Mouse (Mus musculus): Measurements from ENCODE around the gene Syngr3. TPM values are rescaled to one million over a fixed set of nuclear protein-coding genes. Genes with fewer than 3 reads are reported as not detected.
"Not testable (repeated sequence)": the region's sequence is repeated elsewhere in the genome, so short reads cannot be mapped to it uniquely, and the experiment has no call there.

Syngr3 gene
- polyA plus RNA-seq, 1 experiment = 177 TPM

- Histone ChIP-seq H3K4me3 (ENCODE audit: insufficient read depth, low read length) (peak within 1 kb of the TSS; percentile 50), H3K27ac (ENCODE audit: insufficient read depth, low read length) (peak within 1 kb of the TSS; percentile 68; the same call in 1 of the 2 replicates), H3K4me1 (ENCODE audit: control insufficient read depth, insufficient read depth, low read length) (peaks cover 7% of the 10 kb centered on the region)
- peak; percentile 96 for TF ChIP-seq POLR2A (IDR thresholded peaks at IDR 0.05; ENCODE audit: extremely low read depth, insufficient read depth, low read length)
- no peak for TF ChIP-seq CTCF (IDR thresholded peaks at IDR 0.05; ENCODE audit: extremely low read depth, insufficient read depth, low read length)
Observed at GRCm38 (mm10) chr17:24669545-24670245, 20.1 kb downstream of the Syngr3 start, which contains the start of gene Zfp598. Gene Zfp598, plus strand, starts transcription at chr17:24669687.

GRCm38 (mm10) chr17:24669214-24669544 lies 20.6 kb downstream of the Syngr3 start:
- Histone ChIP-seq H3K27ac (ENCODE audit: insufficient read depth, low read length) (peak overlapping the region; percentile 68; the same call in 1 of the 2 replicates), H3K4me3 (ENCODE audit: insufficient read depth, low read length) (peak overlapping the region; percentile 50)
- not testable (repeated sequence) for H3K4me1 ChIP-seq (ENCODE audit: control insufficient read depth, insufficient read depth, low read length)

GRCm38 (mm10) chr17:24667416-24667815 lies 22.3 kb downstream of the Syngr3 start:
- Histone ChIP-seq H3K4me1 (ENCODE audit: control insufficient read depth, insufficient read depth, low read length) (peaks cover 5% of the 10 kb centered on the region; the same call in 1 of the 2 replicates), H3K27ac (ENCODE audit: insufficient read depth, low read length) (no peak overlapping the region), H3K4me3 (ENCODE audit: insufficient read depth, low read length) (no peak overlapping the region)
- TF ChIP-seq POLR2A (IDR thresholded peaks at IDR 0.05; ENCODE audit: extremely low read depth, insufficient read depth, low read length) (no peak), CTCF (IDR thresholded peaks at IDR 0.05; ENCODE audit: extremely low read depth, insufficient read depth, low read length) (peak; percentile 76)

GRCm38 (mm10) chr17:24667011-24667410 lies 22.7 kb downstream of the Syngr3 start:
- not testable (repeated sequence) for H3K4me3 ChIP-seq (ENCODE audit: insufficient read depth, low read length); H3K4me1 ChIP-seq (ENCODE audit: control insufficient read depth, insufficient read depth, low read length); H3K27ac ChIP-seq (ENCODE audit: insufficient read depth, low read length)

- no peak for TF ChIP-seq POLR2A (IDR thresholded peaks at IDR 0.05; ENCODE audit: extremely low read depth, insufficient read depth, low read length)
- TF ChIP-seq CTCF (IDR thresholded peaks at IDR 0.05; ENCODE audit: extremely low read depth, insufficient read depth, low read length) = no peak
- Histone ChIP-seq H3K4me1 (ENCODE audit: control insufficient read depth, insufficient read depth, low read length) (peaks cover 2% of the 10 kb centered on the region; the same call in 1 of the 2 replicates), H3K4me3 (ENCODE audit: insufficient read depth, low read length) (no peak within 1 kb of the TSS), H3K27ac (ENCODE audit: insufficient read depth, low read length) (no peak within 1 kb of the TSS)
Observed at GRCm38 (mm10) chr17:24658017-24658758, 31.6 kb downstream of the Syngr3 start, which contains the start of gene Npw. Gene Npw, minus strand, starts transcription at chr17:24658457.

GRCm38 (mm10) chr17:24654969-24655368 lies 34.8 kb downstream of the Syngr3 start:
- TF ChIP-seq CTCF (IDR thresholded peaks at IDR 0.05; ENCODE audit: extremely low read depth, insufficient read depth, low read length) = no peak
- no peak for TF ChIP-seq POLR2A (IDR thresholded peaks at IDR 0.05; ENCODE audit: extremely low read depth, insufficient read depth, low read length)

GRCm38 (mm10) chr17:24653967-24654710 lies 35.6 kb downstream of the Syngr3 start:
- Histone ChIP-seq H3K27ac (ENCODE audit: insufficient read depth, low read length) (no peak overlapping the region), H3K4me3 (ENCODE audit: insufficient read depth, low read length) (no peak overlapping the region), H3K4me1 (ENCODE audit: control insufficient read depth, insufficient read depth, low read length) (peaks cover 6% of the 10 kb centered on the region; the same call in 1 of the 2 replicates)
- TF ChIP-seq POLR2A (IDR thresholded peaks at IDR 0.05; ENCODE audit: extremely low read depth, insufficient read depth, low read length) (no peak), CTCF (IDR thresholded peaks at IDR 0.05; ENCODE audit: extremely low read depth, insufficient read depth, low read length) (peak; percentile 87)

More at GRCm38 (mm10) chr17:24654969-24655368, 34.8 kb downstream of the Syngr3 start:
- H3K4me1 ChIP-seq (ENCODE audit: control insufficient read depth, insufficient read depth, low read length) = peaks cover 4% of the 10 kb centered on the region; the same call in 1 of the 2 replicates
- H3K27ac ChIP-seq (ENCODE audit: insufficient read depth, low read length) = no peak overlapping the region
- H3K4me3 ChIP-seq (ENCODE audit: insufficient read depth, low read length) = no peak overlapping the region

- Histone ChIP-seq H3K4me1 (ENCODE audit: control insufficient read depth, insufficient read depth, low read length) (peaks cover 6% of the 10 kb centered on the region; the same call in 1 of the 2 replicates), H3K4me3 (ENCODE audit: insufficient read depth, low read length) (no peak overlapping the region), H3K27ac (ENCODE audit: insufficient read depth, low read length) (no peak overlapping the region)
- no peak for TF ChIP-seq POLR2A (IDR thresholded peaks at IDR 0.05; ENCODE audit: extremely low read depth, insufficient read depth, low read length)
- TF ChIP-seq CTCF (IDR thresholded peaks at IDR 0.05; ENCODE audit: extremely low read depth, insufficient read depth, low read length) = no peak
Observed at GRCm38 (mm10) chr17:24651835-24652234, 37.9 kb downstream of the Syngr3 start.

- H3K27ac ChIP-seq (ENCODE audit: insufficient read depth, low read length) = peak overlapping the region; percentile 33; the same call in 1 of the 2 replicates
- H3K4me3 ChIP-seq (ENCODE audit: insufficient read depth, low read length) = peak overlapping the region; percentile 67
- no peak for TF ChIP-seq CTCF (IDR thresholded peaks at IDR 0.05; ENCODE audit: extremely low read depth, insufficient read depth, low read length)
- TF ChIP-seq POLR2A (IDR thresholded peaks at IDR 0.05; ENCODE audit: extremely low read depth, insufficient read depth, low read length) = no peak
Observed at GRCm38 (mm10) chr17:24650766-24651165, 39.0 kb downstream of the Syngr3 start.

More at GRCm38 (mm10) chr17:24650766-24651165, 39.0 kb downstream of the Syngr3 start:
- peaks cover 6% of the 10 kb centered on the region; the same call in 1 of the 2 replicates for H3K4me1 ChIP-seq (ENCODE audit: control insufficient read depth, insufficient read depth, low read length)

All from cortical plate, adult 2 months (tissue).